Mouse (Mus musculus) heart, embryonic 14.5 days (tissue): Measurements from ENCODE around the gene Tfpi. TPM values are rescaled to one million over a fixed set of nuclear protein-coding genes. Genes with fewer than 3 reads are reported as not detected.
"Not testable (repeated sequence)": the region's sequence is repeated elsewhere in the genome, so short reads cannot be mapped to it uniquely, and the experiment has no call there.

Experiments
- ATAC-seq: fragments of 200-750 bp; cut with Nextera tagmentation; 2 replicates; pipeline ENCODE4 v1.8.0; 2017; ENCODE audit warnings: low read depth, moderate TSS enrichment; ENCODE audit not compliant: insufficient number of reproducible peaks, insufficient read depth, low FRiP score
- H3K27ac ChIP-seq, 2 experiments: fragments of 200-500 bp in 1 of 2; fragments of 300-500 bp in 1 of 2; sonication (generic) in 1 of 2; replicated peaks in 1 of 2; 2 replicates each; pipeline ENCODE4 v1.5.1; 2012 to 2014; ENCODE audit warnings: low read depth in 2 of 2, low read length in 2 of 2, control low read depth in 1 of 2, mild to moderate bottlenecking in 1 of 2, mixed read lengths in 1 of 2; ENCODE audit not compliant: control insufficient read depth in 1 of 2, insufficient read depth in 1 of 2
- H3K27me3 ChIP-seq: fragments of 300-500 bp; sonication (generic); 2 replicates; pipeline ENCODE4 v1.6.1; 2014; ENCODE audit warnings: mild to moderate bottlenecking, low read length, control low read depth; ENCODE audit not compliant: control insufficient read depth, insufficient read depth
- H3K36me3 ChIP-seq: fragments of 300-500 bp; sonication (generic); 2 replicates; pipeline ENCODE4 v1.6.1; 2014; ENCODE audit warnings: mild to moderate bottlenecking, control low read depth, low read length, mixed read lengths; ENCODE audit not compliant: control insufficient read depth, insufficient read depth
- H3K4me1 ChIP-seq, 2 experiments: fragments of 200-500 bp in 1 of 2; fragments of 300-500 bp in 1 of 2; sonication (generic) in 1 of 2; 2 replicates each; pipeline ENCODE4 v1.6.1; 2012 to 2014; ENCODE audit warnings: low read length in 2 of 2, control low read depth in 1 of 2, mixed read lengths in 1 of 2; ENCODE audit not compliant: control insufficient read depth in 2 of 2, insufficient read depth in 2 of 2
- H3K4me2 ChIP-seq: fragments of 300-500 bp; sonication (generic); 2 replicates; pipeline ENCODE4 v1.6.1; 2014; ENCODE audit warnings: mild to moderate bottlenecking, low read length
- H3K4me3 ChIP-seq, 2 experiments: fragments of 200-500 bp in 1 of 2; fragments of 300-500 bp in 1 of 2; sonication (generic) in 1 of 2; 2 replicates each; pipeline ENCODE4 v1.5.1; 2012 to 2014; ENCODE audit warnings: low read length in 2 of 2, mild to moderate bottlenecking in 2 of 2, control low read depth in 1 of 2, low read depth in 1 of 2, moderate library complexity in 1 of 2; ENCODE audit not compliant: control insufficient read depth in 1 of 2, insufficient read depth in 1 of 2
- H3K9ac ChIP-seq: fragments of 300-500 bp; sonication (generic); 2 replicates; pipeline ENCODE4 v1.6.1; 2014; ENCODE audit warnings: mild to moderate bottlenecking, low read length
- H3K9me3 ChIP-seq: fragments of 300-500 bp; sonication (generic); 2 replicates; pipeline ENCODE4 v1.6.1; 2016; ENCODE audit warnings: low read length, control low read depth; ENCODE audit not compliant: control insufficient read depth
- WGBS: fragments of 180-500 bp; shearing (Covaris S2); extraction: QIAGEN DNeasy Blood & Tissue Kit; methylation state at CpG from one replicate; pipeline ENCODE4 v1.1.7; 2014; 5-methylcytosine and 5-hydroxymethylcytosine counted together
- polyA plus RNA-seq: library from polyadenylated mRNA; unstranded; fragments of >200 nt; fragmentation: Nextera tagmentation; extraction: Ambion mirVana; gene quantifications from 2 replicates; pipeline ENCODE4 v1.2.1, GENCODE M21; 2014

The Tfpi gene
- polyA plus RNA-seq, 1 experiment from 2014 or later: 90.8 TPM

- Histone ChIP-seq H3K27me3 (no peaks in the 10 kb centered on the region), H3K9ac (no peak overlapping the region), H3K9me3 (no peaks in the 10 kb centered on the region), H3K27ac (no peak overlapping the region), H3K4me1 (no peaks in the 10 kb centered on the region; a peak in 2 of 4 replicates), H3K4me2 (no peak overlapping the region), H3K4me3 (no peak overlapping the region), H3K36me3 (no peaks in the 10 kb centered on the region)
- 81% methylated on average over 4 of the region's 4 CpGs for WGBS
- no peak for ATAC-seq
Observed at GRCm38 (mm10) chr2:84393236-84393635, 83.3 kb downstream of the Tfpi start.

DNA sequence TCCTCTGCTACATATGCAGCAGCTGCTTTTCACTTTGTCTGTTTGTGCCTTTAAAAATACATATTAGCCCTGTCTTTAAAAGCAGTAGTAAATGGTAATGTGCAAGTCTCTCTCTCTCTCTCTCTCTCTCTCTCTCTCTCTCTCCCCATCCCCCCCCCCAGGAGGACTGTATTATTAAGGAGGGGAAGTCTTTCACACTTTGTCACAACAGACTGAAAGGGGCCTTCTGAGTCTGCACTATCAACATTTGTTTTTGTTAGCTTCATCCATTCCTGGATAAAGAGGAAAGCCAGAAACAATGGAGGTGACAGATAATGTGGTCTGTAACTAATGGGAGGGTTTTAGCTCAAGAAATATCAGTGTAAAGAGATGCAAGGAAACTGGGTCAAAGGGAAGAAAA lies 87.5 kb downstream of the Tfpi start:
- H3K4me1 ChIP-seq: peaks cover 3 to 14% of the 10 kb centered on the region in 2 experiments
- no peaks in the 10 kb centered on the region for H3K9me3 ChIP-seq
- ATAC-seq: no peak
- no peak overlapping the region for H3K4me2 ChIP-seq
- H3K27ac ChIP-seq: 0 out of 4 replicates have a peak overlapping the region, but pooled peaks of 1 of the 2 experiments have one; percentile 29
- H3K27me3 ChIP-seq: no peaks in the 10 kb centered on the region
- no peak overlapping the region for H3K9ac ChIP-seq
- H3K36me3 ChIP-seq: no peaks in the 10 kb centered on the region
- H3K4me3 ChIP-seq: no peak overlapping the region

GRCm38 (mm10) chr2:84388537-84388936 lies 88.0 kb downstream of the Tfpi start:
- peak overlapping the region; percentile 12 to 56; a peak in 1 of 4 replicates for H3K27ac ChIP-seq
- peaks cover 3 to 14% of the 10 kb centered on the region in 2 experiments for H3K4me1 ChIP-seq
- not testable (repeated sequence) for H3K9ac ChIP-seq, H3K9me3 ChIP-seq, H3K4me3 ChIP-seq, H3K36me3 ChIP-seq, ATAC-seq, H3K27me3 ChIP-seq, H3K4me2 ChIP-seq
- 73% methylated on average over 14 of the region's 14 CpGs for WGBS

GRCm38 (mm10) chr2:84388023-84388416 lies 88.6 kb downstream of the Tfpi start:
- WGBS: 44% methylated on average over 7 of the region's 7 CpGs
- H3K4me3 ChIP-seq: no peak overlapping the region
- no peaks in the 10 kb centered on the region for H3K27me3 ChIP-seq
- no peak overlapping the region for H3K9ac ChIP-seq
- H3K4me1 ChIP-seq: peaks cover 3 to 18% of the 10 kb centered on the region in 2 experiments
- H3K4me2 ChIP-seq: peak overlapping the region; percentile 56
- H3K9me3 ChIP-seq: no peaks in the 10 kb centered on the region
- ATAC-seq: no peak; the same call in 1 of the 2 replicates
- H3K27ac ChIP-seq: peak overlapping the region; percentile 62 to 63
- no peaks in the 10 kb centered on the region for H3K36me3 ChIP-seq

- Histone ChIP-seq H3K4me3 (peak overlapping the region; percentile 23 to 35), H3K36me3 (no peaks in the 10 kb centered on the region), H3K27me3 (no peaks in the 10 kb centered on the region), H3K9me3 (no peaks in the 10 kb centered on the region), H3K4me2 (peak overlapping the region; percentile 56), H3K9ac (no peak overlapping the region), H3K4me1 (peaks cover 3 to 18% of the 10 kb centered on the region in 2 experiments), H3K27ac (peak overlapping the region; percentile 62 to 63; a peak in 3 of 4 replicates)
- ATAC-seq: no peak
- 47% methylated on average over 11 of the region's 11 CpGs for WGBS
Observed at GRCm38 (mm10) chr2:84387394-84388022, 89.1 kb downstream of the Tfpi start.

GRCm38 (mm10) chr2:84386563-84387393 lies 89.8 kb downstream of the Tfpi start:
- peaks cover 3 to 23% of the 10 kb centered on the region in 2 experiments for H3K4me1 ChIP-seq
- H3K27me3 ChIP-seq: no peaks in the 10 kb centered on the region
- H3K36me3 ChIP-seq: no peaks in the 10 kb centered on the region
- H3K27ac ChIP-seq: peak overlapping the region; percentile 16 to 63; a peak in 3 of 4 replicates
- no peak for ATAC-seq
- H3K4me3 ChIP-seq: peak overlapping the region; percentile 23 to 35
- H3K9me3 ChIP-seq: no peaks in the 10 kb centered on the region
- WGBS: 43% methylated on average over 18 of the region's 18 CpGs
- H3K9ac ChIP-seq: 0 out of 2 replicates have a peak overlapping the region, but pooled peaks have one; percentile 39
- peak overlapping the region; percentile 56 for H3K4me2 ChIP-seq

GRCm38 (mm10) chr2:84384911-84385693 lies 91.5 kb downstream of the Tfpi start:
- H3K27ac ChIP-seq: 0 out of 4 replicates have a peak overlapping the region, but pooled peaks of 1 of the 2 experiments have one; percentile 8
- no peak overlapping the region for H3K9ac ChIP-seq
- no peak for ATAC-seq
- no peaks in the 10 kb centered on the region for H3K27me3 ChIP-seq
- H3K4me3 ChIP-seq: no peak overlapping the region
- no peaks in the 10 kb centered on the region for H3K36me3 ChIP-seq
- H3K9me3 ChIP-seq: no peaks in the 10 kb centered on the region
- no peak overlapping the region for H3K4me2 ChIP-seq
- WGBS: 28% methylated on average over 6 of the region's 6 CpGs
- H3K4me1 ChIP-seq: peaks cover 6 to 33% of the 10 kb centered on the region in 2 experiments
